ENCODE assay signal across 26 mouse cellular contexts in the genomic region with DNA sequence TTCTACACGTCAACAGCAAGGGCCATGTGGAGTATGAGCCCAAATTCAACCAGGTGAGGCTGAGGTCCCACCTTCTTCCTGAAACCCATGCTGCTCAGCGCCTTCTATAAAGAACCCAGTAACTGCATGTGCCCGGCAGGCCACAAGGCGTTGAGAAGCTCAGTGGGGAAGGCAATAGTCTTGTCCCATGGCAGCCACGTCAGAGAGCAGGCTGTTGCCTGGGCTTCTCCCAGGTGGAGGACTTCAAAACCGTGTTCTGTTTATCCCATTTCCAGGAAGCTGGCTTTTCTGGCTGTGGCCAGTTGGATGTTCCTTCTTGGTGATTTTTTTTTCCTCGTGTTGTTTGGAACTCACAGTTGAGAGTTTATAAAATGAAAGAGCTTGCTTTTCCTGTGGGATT. TPM values are rescaled to one million over a fixed set of nuclear protein-coding genes. Genes with fewer than 3 reads are reported as not detected.
A peak's percentile ranks its signal among the peaks of the same experiment; 100 is the strongest.
DNase-seq lines count a peak whose midpoint lies in the region; TF ChIP-seq lines count a peak whose summit lies in the region.
"Had no signal": no experiment of that assay in that cellular context is flagged by ENCODE, and none has a peak within 500 bp of the region (broad histone marks: within the 10 kb centered on the region; RNA-seq: fewer than 3 reads in every experiment).

No protein-coding gene starts in this region.

- H3K36me3 ChIP-seq in testis, adult 2 months (ENCODE audit: control insufficient read depth, insufficient read depth, low read length): no peaks in the 10 kb centered on the region
- no peaks in the 10 kb centered on the region for H3K36me3 ChIP-seq in small intestine, adult 2 months (ENCODE audit: control insufficient read depth, insufficient read depth, low read length)
- H3K36me3 ChIP-seq: forebrain, embryonic 12.5 days; forebrain, embryonic 15.5 days; heart, embryonic 12.5 days; heart, embryonic 15.5 days; hindbrain, embryonic 10.5 days; hindbrain, embryonic 13.5 days; intestine, embryonic 15.5 days had no signal

- intact Hi-C loops in gastrocnemius, adult 2 months (cut with DNase I): no loop called here

- DNase-seq in gastrocnemius, adult 2 months: no peak
- no peak for DNase-seq in gastrocnemius, postnatal 4 days (ENCODE audit: low spot score in 2 of 2)
- DNase-seq in testis, postnatal 14 days (ENCODE audit: low spot score): no peak
- no peak for DNase-seq in thymus, postnatal 0 days (ENCODE audit: low spot score)
- DNase-seq in frontal cortex, postnatal 10 days (ENCODE audit: low spot score in 2 of 2): no peak
- DNase-seq: adrenal gland, postnatal 10 days; B cell, adult 2 months; cerebellum, adult 18-20 months; cerebellum, adult 9-10 months; cerebellum, postnatal 14 days; gastrocnemius, postnatal 25 days; heart, postnatal 10 days; heart, postnatal 36 days had no signal

- WGBS in small intestine, adult 2 months: 56% methylated on average over 7 of the region's 7 CpGs

- H3K27me3 ChIP-seq in testis, adult 2 months (ENCODE audit: control insufficient read depth, insufficient read depth, low read length): no peaks in the 10 kb centered on the region
- H3K27me3 ChIP-seq in small intestine, adult 2 months (ENCODE audit: control insufficient read depth, insufficient read depth, low read length): no peaks in the 10 kb centered on the region
- H3K27me3 ChIP-seq: CH12.LX; forebrain, embryonic 12.5 days; forebrain, embryonic 15.5 days; heart, embryonic 12.5 days; heart, embryonic 15.5 days; hindbrain, embryonic 13.5 days; intestine, embryonic 15.5 days had no signal

- H3K4me3 ChIP-seq in gastrocnemius, adult 2 months: no peak overlapping the region
- no peak overlapping the region for H3K4me3 ChIP-seq in testis, adult 2 months (ENCODE audit: control insufficient read depth, low read depth, low read length)
- H3K4me3 ChIP-seq in small intestine, adult 2 months (ENCODE audit: low read depth, low read length): no peak overlapping the region
- H3K4me3 ChIP-seq: forebrain, embryonic 12.5 days; forebrain, embryonic 15.5 days; heart, embryonic 12.5 days; heart, embryonic 15.5 days; hindbrain, embryonic 10.5 days; hindbrain, embryonic 13.5 days; intestine, embryonic 15.5 days had no signal

- peaks cover 16% of the 10 kb centered on the region for H3K4me1 ChIP-seq in testis, adult 2 months (ENCODE audit: control insufficient read depth, insufficient read depth, low read length)
- H3K4me1 ChIP-seq in small intestine, adult 2 months (ENCODE audit: control insufficient read depth, insufficient read depth, insufficient read length, low read length): peaks cover 3% of the 10 kb centered on the region; the same call in 1 of the 2 replicates
- H3K4me1 ChIP-seq: forebrain, embryonic 12.5 days; forebrain, embryonic 15.5 days; hindbrain, embryonic 10.5 days; hindbrain, embryonic 13.5 days; intestine, embryonic 15.5 days had no signal

- TF ChIP-seq POLR2A in testis, adult 2 months (IDR thresholded peaks at IDR 0.05; ENCODE audit: control insufficient read depth, low read depth, low read length): no peak
- no peak for TF ChIP-seq POLR2A in small intestine, adult 2 months (IDR thresholded peaks at IDR 0.05; ENCODE audit: low read depth, low read length)

- H3K27ac ChIP-seq in gastrocnemius, adult 2 months: peak overlapping the region; percentile 31; the same call in 1 of the 2 replicates
- peak overlapping the region; percentile 32 for H3K27ac ChIP-seq in testis, adult 2 months (ENCODE audit: control insufficient read depth, insufficient read depth, low read depth, low read length)
- H3K27ac ChIP-seq in small intestine, adult 2 months (ENCODE audit: insufficient read depth, low read depth, low read length): peak overlapping the region; percentile 60
- H3K27ac ChIP-seq: forebrain, embryonic 12.5 days; forebrain, embryonic 15.5 days; heart, embryonic 15.5 days; hindbrain, embryonic 10.5 days; hindbrain, embryonic 13.5 days; intestine, embryonic 15.5 days had no signal

- no peak for TF ChIP-seq CTCF in gastrocnemius, adult 2 months (IDR thresholded peaks at IDR 0.05)
- TF ChIP-seq CTCF in testis, adult 2 months (IDR thresholded peaks at IDR 0.05; ENCODE audit: control insufficient read depth, insufficient read depth, insufficient replicate concordance, low read depth, low read length): no peak
- TF ChIP-seq CTCF in small intestine, adult 2 months (IDR thresholded peaks at IDR 0.05; ENCODE audit: extremely low read depth, insufficient read length, insufficient replicate concordance, low read depth, low read length): no peak

RNA-seq across cellular contexts. Expression of gene Ggt5, which starts 21.3 kb away (rescaled TPM):
- 1 to 10 TPM; 2.9 to 4.6 TPM for total RNA-seq in gastrocnemius, adult 2 months (2021)
- total RNA-seq in gastrocnemius, postnatal 4 days (2021): 10 to 100 TPM; 10.8 to 13.1 TPM
- polyA plus RNA-seq in testis, adult 2 months (2012; rRNA removed): 5.4 TPM in 2 replicates
- polyA plus RNA-seq in small intestine, adult 2 months (2012; rRNA removed): 17.9 and 27.0 TPM in 2 replicates
- 11.9 and 12.0 TPM in 2 replicates for polyA plus RNA-seq in thymus, postnatal 0 days (2015; fragmentation: Nextera tagmentation; extraction: Ambion mirVana)
- total RNA-seq: CH12.LX, MEL had no signal

RNA-seq across cellular contexts. Expression of gene Susd2, which starts 33.3 kb away (rescaled TPM):
- 1 to 10 TPM; 1.0 to 2.4 TPM for total RNA-seq in gastrocnemius, adult 2 months (2021)
- total RNA-seq in gastrocnemius, postnatal 4 days (2021): 1 to 10 TPM; 4.4 to 5.0 TPM
- polyA plus RNA-seq in testis, adult 2 months (2012; rRNA removed): 4.0 and 4.7 TPM in 2 replicates
- polyA plus RNA-seq in small intestine, adult 2 months (2012; rRNA removed): 19.1 and 261 TPM in 2 replicates
- 1.9 and 2.9 TPM in 2 replicates for polyA plus RNA-seq in thymus, postnatal 0 days (2015; fragmentation: Nextera tagmentation; extraction: Ambion mirVana)

RNA-seq across cellular contexts. Expression of gene Ggt1, which starts 49.1 kb away (rescaled TPM):
- total RNA-seq in gastrocnemius, adult 2 months (2021): not detected
- total RNA-seq in gastrocnemius, postnatal 4 days (2021): under 1 TPM; 0.66 to 0.80 TPM
- polyA plus RNA-seq in testis, adult 2 months (2012; rRNA removed): 1.6 and 2.0 TPM in 2 replicates
- polyA plus RNA-seq in small intestine, adult 2 months (2012; rRNA removed): 454 and 722 TPM in 2 replicates
- 0.90 and 1.5 TPM in 2 replicates for polyA plus RNA-seq in thymus, postnatal 0 days (2015; fragmentation: Nextera tagmentation; extraction: Ambion mirVana)
- total RNA-seq: adrenal gland, postnatal 36 days; heart, postnatal 10 days; heart, postnatal 36 days had no signal

RNA-seq across cellular contexts. Expression of gene Lrrc75b, which starts 50.4 kb away (rescaled TPM):
- under 1 TPM; 0.11 to 0.15 TPM for total RNA-seq in gastrocnemius, adult 2 months (2021)
- total RNA-seq in gastrocnemius, postnatal 4 days (2021): 1 to 10 TPM; 2.8 to 3.3 TPM
- 0.98 and 1.1 TPM in 2 replicates for polyA plus RNA-seq in testis, adult 2 months (2012; rRNA removed)
- polyA plus RNA-seq in small intestine, adult 2 months (2012; rRNA removed): 1.8 and 1.9 TPM in 2 replicates
- polyA plus RNA-seq in thymus, postnatal 0 days (2015; fragmentation: Nextera tagmentation; extraction: Ambion mirVana): 0.41 and 0.86 TPM in 2 replicates
- total RNA-seq: CH12.LX; granulocyte monocyte progenitor cell, adult 5-6 weeks; MEL had no signal

Comparison
In these comparisons a context has a peak if more than half of its experiments do, and no peak if none do; other contexts are left out.
1. RNA of gene Ggt1, which starts 49.1 kb away (polyA plus RNA-seq): 454 to 722 TPM in small intestine, adult 2 months; 1.6 to 2.0 TPM in testis, adult 2 months and 0.90 to 1.5 TPM in thymus, postnatal 0 days; every median in the first group is over 100 times any median in the second.
2. Peak in every context shown above with its lines, with median percentiles within 50 percentile points of each other: H3K27ac ChIP-seq.